Mouse (Mus musculus) liver, postnatal 0 days (tissue): ENCODE data around the gene Tnfsf9.

Source experiments
- CTCF ChIP-seq: sonication (generic); IDR thresholded peaks from 2 replicates; pipeline ENCODE4 v1.5.1; 2016; ENCODE audit warnings: antibody characterized with exemption, low read depth
- EP300 ChIP-seq: IDR thresholded peaks from 2 replicates; pipeline ENCODE4 v1.6.1; 2016; ENCODE audit warnings: antibody characterized with exemption, low read depth, mild to moderate bottlenecking

GRCm38 (mm10) chr17:57118524-57119349, 13.6 kb downstream of the Tnfsf9 start:
- no peak for TF ChIP-seq CTCF
- TF ChIP-seq EP300 = no peak
